Mouse (Mus musculus) ES-Bruce4 (cell line): ENCODE measurements around the gene Abca6.

Experiments used
- CTCF ChIP-seq: IDR thresholded peaks from one replicate; pipeline ENCODE4 v1.8.1; 2011; ENCODE audit warnings: low read depth, low read length
- EP300 ChIP-seq: IDR thresholded peaks from 2 replicates; pipeline ENCODE4 v1.6.1; 2011; ENCODE audit warnings: low read depth, low read length; ENCODE audit not compliant: insufficient read depth
- POLR2A ChIP-seq: IDR thresholded peaks from one replicate; pipeline ENCODE4 v1.8.1; 2011; ENCODE audit warnings: low read length; ENCODE audit not compliant: insufficient read depth

DNA sequence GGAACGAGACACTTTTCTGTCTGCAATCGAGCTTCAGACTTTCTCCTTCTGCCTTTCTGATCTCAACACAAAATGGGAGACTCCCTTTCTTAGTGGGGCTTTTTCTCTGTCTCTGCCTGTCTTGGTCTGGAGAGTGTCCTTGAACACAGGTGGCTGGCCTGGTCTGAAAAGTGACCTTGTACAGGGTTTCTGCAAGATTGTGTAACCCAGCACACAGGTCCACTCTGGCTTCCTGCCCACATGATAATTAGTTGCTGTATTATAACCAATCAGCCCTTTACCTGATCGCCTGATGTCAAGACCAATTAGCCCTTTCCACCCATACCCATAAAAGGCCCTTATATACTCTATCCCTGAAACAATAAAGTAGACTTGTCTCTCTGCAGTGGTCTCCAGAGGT is 52.7 kb downstream of the Abca6 start:
- no peak for TF ChIP-seq POLR2A
- TF ChIP-seq CTCF, result no peak
- no peak for TF ChIP-seq EP300
